Mouse (Mus musculus): ENCODE measurements around the gene Ap3b1. TPM values are rescaled to one million over a fixed set of nuclear protein-coding genes. Genes with fewer than 3 reads are reported as not detected.
A peak's percentile ranks its signal among the peaks of the same experiment; 100 is the strongest.

Gene Ap3b1
- total RNA-seq, 1 experiment from 2014 or later = 41.5 TPM

DNA sequence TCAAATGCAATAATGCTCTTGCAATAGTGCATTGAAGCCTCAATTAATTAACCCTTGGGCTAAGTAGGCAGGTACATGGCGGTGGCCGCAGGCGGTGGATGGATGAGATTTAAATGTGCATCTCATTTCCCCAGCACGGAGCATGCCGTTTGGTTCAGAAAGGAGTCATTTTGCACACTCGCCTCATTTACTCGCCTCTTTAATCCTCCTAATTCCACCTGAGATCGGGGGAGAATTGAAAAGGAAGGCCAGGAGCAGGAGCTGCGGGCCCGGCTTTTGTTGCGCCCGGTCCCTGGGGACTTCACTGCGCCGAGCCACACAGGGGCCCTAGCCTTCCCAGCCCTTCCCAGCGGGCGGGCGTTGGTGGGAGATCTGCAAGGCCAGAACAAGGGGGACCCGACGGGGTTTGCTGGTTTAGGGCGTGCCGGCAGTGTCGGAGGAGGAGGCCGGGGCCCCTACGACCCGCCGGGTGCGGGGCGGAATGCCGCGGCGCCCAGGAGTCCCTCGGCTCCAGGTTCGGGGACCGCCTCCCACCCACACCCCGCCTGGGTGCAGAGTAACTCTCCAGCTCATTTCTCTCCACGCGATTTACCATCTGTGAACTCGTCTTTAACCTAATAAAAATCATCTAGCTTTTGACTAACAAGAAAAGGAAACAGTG lies 237.1 kb downstream of the Ap3b1 start:
- DNase-seq = peak; percentile 9

DNA sequence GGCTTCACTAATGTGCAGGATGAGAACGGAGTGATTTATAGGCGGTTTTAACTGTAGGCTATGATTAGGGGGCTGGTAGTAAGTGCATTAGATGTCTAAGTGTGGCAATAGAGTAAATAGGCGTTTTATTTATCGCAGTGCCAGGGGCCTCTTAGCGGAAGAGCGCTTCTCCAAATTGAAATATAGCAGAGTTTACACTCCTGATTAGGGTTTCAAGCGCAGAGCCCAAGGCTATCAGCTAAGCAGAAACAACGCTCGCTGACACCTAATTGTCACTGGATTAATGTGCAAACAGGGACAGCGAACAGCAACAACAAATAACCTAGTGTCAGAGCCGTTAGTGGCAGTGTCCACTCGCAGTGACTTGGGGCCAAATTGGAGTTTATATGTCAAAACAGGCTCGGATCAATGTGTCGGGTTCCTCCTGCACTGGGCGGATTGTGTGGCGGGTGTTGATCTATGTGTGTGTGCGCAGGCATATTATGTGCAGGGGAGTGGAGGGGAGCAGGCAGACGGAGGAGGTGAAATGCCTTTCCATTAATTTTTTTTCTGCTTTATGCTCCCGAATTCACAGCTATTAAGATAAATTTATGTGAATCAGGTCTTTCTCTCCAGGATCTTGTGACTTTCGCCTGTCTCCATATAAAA lies 237.8 kb downstream of the Ap3b1 start:
- no peak for DNase-seq

DNA sequence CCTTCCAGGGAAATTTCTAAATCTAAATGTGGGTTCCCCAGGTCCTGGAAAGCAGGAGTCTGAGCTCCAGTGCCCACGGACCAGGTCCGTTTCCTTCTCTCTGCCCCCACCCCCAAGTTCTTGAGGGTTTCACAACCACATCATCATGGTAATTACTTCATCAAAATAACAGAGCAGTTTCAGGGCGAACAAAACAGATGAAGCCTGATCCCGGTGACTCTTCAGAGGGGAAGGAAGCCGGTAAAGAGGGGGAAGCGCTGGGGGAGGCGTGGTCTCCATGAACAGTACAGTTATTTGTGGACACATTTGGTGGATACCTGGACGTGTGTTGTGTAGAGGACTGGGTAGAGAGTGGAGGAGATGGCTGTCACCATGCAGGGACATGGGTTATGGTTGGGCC lies 241.0 kb downstream of the Ap3b1 start:
- no peak for DNase-seq

DNA sequence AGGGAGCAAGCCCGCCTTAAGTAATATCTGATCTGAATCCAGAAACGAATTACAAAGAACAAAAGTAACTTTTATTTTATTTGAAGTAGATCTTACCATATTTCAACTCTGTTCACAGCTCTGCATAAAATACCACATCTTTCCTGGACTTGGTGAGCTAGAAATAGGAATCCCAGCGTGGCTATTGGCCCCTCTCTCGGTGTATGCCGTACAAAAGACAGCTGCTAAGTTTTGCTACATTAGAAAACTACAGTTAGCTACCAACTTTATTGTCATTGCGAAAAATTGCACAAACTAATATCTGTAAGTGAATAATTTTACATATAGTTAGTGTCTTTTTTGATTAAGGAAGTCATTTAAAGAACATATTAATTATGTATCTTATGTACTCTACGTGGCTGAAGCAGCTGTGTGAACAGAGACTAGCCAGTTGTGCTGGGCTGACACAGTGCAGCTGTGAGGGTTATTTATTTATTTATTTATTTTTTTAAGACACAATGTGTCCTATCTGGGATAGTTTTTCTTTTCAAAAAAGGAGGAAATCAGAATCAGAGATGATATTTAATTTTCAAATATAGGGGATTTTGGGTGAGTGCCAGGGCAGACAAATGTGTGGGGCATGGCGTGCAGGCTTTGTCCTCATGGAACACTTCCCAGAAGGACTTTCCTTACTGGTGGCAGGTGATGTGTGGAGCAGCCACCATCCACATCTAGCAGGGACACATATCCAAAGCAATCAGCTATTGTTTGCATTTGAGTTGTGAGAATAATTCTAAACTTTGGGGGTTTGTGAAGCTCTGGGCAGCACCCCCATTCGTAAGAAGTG lies 248.5 kb downstream of the Ap3b1 start:
- DNase-seq = no peak

DNA sequence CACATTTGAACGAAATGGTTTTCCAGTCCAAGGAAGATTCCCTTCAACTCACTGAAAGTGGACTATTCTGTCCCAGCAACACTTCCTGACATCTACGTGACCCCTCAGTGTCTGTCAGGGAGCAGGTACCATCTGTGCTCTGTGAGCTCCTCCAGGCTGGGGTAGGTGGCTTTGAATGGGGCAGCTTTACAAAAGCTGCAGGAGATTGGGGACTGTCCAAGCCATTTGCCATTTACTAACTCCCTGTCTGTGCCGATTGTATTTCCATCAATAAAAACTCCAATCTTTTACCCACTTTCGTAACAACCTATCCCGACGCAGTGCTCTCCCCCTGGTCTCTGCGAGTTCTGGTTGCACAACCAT lies 249.1 kb downstream of the Ap3b1 start:
- DNase-seq = no peak

DNA sequence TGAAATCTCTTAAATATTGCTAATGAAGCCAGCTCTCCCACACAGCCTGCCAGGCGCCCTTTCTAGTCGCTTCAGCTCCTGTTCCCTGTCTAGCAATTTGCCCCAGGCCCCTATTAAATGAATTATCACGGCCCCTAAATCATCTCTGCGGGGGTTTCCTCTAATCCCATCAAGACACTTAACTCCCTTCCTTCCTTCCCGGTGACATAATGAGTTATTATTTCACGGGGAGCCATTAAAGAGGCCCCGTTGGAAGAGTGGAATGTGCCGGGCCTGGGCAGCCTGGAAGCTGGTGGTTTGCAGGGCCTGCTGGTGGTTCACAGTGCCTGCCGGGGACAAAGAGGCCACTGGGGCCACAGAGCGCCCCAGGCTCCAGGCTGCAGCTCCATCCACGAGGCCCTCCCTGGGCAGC lies 249.7 kb downstream of the Ap3b1 start:
- no peak for DNase-seq

DNA sequence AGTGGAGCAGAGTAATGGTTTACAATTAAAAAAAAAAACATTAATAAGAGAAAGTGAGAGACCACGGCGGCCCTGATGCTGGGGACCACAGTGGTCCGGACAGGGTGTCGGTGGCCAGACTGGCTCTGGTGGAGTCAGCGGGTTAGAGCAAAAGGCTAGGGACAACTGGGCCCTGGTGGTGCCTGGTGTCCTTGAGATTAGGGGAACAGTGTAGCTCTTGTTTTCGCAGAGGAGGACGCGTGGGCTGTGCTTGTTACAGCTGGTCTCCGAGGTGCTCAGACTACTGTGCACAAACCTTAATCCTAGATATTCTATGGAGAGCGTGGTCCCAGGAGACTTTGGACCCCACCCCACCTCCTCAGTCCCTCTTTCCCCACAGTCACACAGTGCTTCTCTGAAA lies 250.2 kb downstream of the Ap3b1 start:
- DNase-seq = no peak

Small RNA genes within 50 kb of the gene (microRNA-seq; reads per million reads assigned to microRNA genes)
- gene Gm25109 = 0 reads per million in 2 experiments

Other genes starting within 250 kb of the Ap3b1 start
- gene Scamp1, start 73.1 kb upstream of the Ap3b1 start, total RNA-seq (2021) = 44.9 and 45.2 TPM in 2 replicates